Mouse (Mus musculus) macrophage (primary cell): Measurements from ENCODE around the gene Pde1a. TPM values are rescaled to one million over a fixed set of nuclear protein-coding genes. Genes with fewer than 3 reads are reported as not detected.

Source experiments
- H3K27ac ChIP-seq: fragments of 350-480 bp; formaldehyde crosslinking; 2 replicates; pipeline ENCODE4 v1.9.0; 2021
- H3K36me3 ChIP-seq: fragments of 350-480 bp; formaldehyde crosslinking; 2 replicates; pipeline ENCODE4 v1.9.0; 2021; ENCODE audit errors: inconsistent target
- H3K4me3 ChIP-seq: fragments of 350-480 bp; formaldehyde crosslinking; 2 replicates; pipeline ENCODE4 v1.9.0; 2021; ENCODE audit errors: inconsistent target
- H3K79me2 ChIP-seq: fragments of 350-480 bp; formaldehyde crosslinking; 2 replicates; pipeline ENCODE4 v1.9.0; 2021; ENCODE audit errors: inconsistent target
- WGBS: methylation state at CpG from one replicate; pipeline ENCODE4 v1.1.7; 2026; ENCODE audit warnings: inconsistent platforms; ENCODE audit not compliant: missing documents; 5-methylcytosine and 5-hydroxymethylcytosine counted together
- polyA plus RNA-seq: library from polyadenylated mRNA; stranded (reverse); fragments of 250-400 nt; gene quantifications from 3 replicates; pipeline ENCODE4 v1.2.4, GENCODE M21; 2018; ENCODE audit warnings: inconsistent platforms

Gene Pde1a
- polyA plus RNA-seq, 1 experiment from 2014 or later, result not detected

- Histone ChIP-seq H3K36me3 (no peaks in the 10 kb centered on the region), H3K79me2 (no peaks in the 10 kb centered on the region), H3K4me3 (no peak overlapping the region), H3K27ac (no peak overlapping the region)
- WGBS, result 92% methylated on average over 4 of the region's 4 CpGs
These were observed 52.9 kb downstream of the Pde1a start for GRCm38 (mm10) chr2:80076323-80076722.

- no peak overlapping the region for H3K27ac ChIP-seq
- 91% methylated on average over 2 of the region's 2 CpGs for WGBS
- H3K79me2 ChIP-seq, result no peaks in the 10 kb centered on the region
- H3K4me3 ChIP-seq, result no peak overlapping the region
- no peaks in the 10 kb centered on the region for H3K36me3 ChIP-seq
These were observed 54.7 kb downstream of the Pde1a start for GRCm38 (mm10) chr2:80074531-80074930.

GRCm38 (mm10) chr2:80074046-80074445 is 55.2 kb downstream of the Pde1a start:
- Histone ChIP-seq H3K79me2 (no peaks in the 10 kb centered on the region), H3K27ac (no peak overlapping the region), H3K36me3 (no peaks in the 10 kb centered on the region), H3K4me3 (no peak overlapping the region)
- 74% methylated on average over 5 of the region's 5 CpGs for WGBS

GRCm38 (mm10) chr2:80073426-80073825 is 55.8 kb downstream of the Pde1a start:
- Histone ChIP-seq H3K27ac (no peak overlapping the region), H3K79me2 (no peaks in the 10 kb centered on the region), H3K4me3 (no peak overlapping the region), H3K36me3 (no peaks in the 10 kb centered on the region)
- 85% methylated on average over 2 of the region's 2 CpGs for WGBS

GRCm38 (mm10) chr2:80069745-80070144 is 59.5 kb downstream of the Pde1a start:
- no peaks in the 10 kb centered on the region for H3K79me2 ChIP-seq
- 96% methylated on average over 3 of the region's 3 CpGs for whole genome bisulfite sequencing
- H3K4me3 ChIP-seq, result no peak overlapping the region
- no peaks in the 10 kb centered on the region for H3K36me3 ChIP-seq
- H3K27ac ChIP-seq, result no peak overlapping the region

- H3K27ac ChIP-seq, result no peak overlapping the region
- no peaks in the 10 kb centered on the region for H3K36me3 ChIP-seq
- H3K79me2 ChIP-seq, result no peaks in the 10 kb centered on the region
- 85% methylated on average over 4 of the region's 4 CpGs for WGBS
- H3K4me3 ChIP-seq, result no peak overlapping the region
These were observed 62.8 kb downstream of the Pde1a start for GRCm38 (mm10) chr2:80066449-80066848.

GRCm38 (mm10) chr2:80056062-80056461 is 73.2 kb downstream of the Pde1a start:
- no peak overlapping the region for H3K4me3 ChIP-seq
- H3K36me3 ChIP-seq, result no peaks in the 10 kb centered on the region
- no peak overlapping the region for H3K27ac ChIP-seq
- no peaks in the 10 kb centered on the region for H3K79me2 ChIP-seq

- H3K4me3 ChIP-seq, result no peak overlapping the region
- no peak overlapping the region for H3K27ac ChIP-seq
- no peaks in the 10 kb centered on the region for H3K79me2 ChIP-seq
- 89% methylated on average over 3 of the region's 3 CpGs for WGBS
- no peaks in the 10 kb centered on the region for H3K36me3 ChIP-seq
These were observed 75.2 kb downstream of the Pde1a start for GRCm38 (mm10) chr2:80054042-80054441.

- H3K79me2 ChIP-seq, result no peaks in the 10 kb centered on the region
- H3K27ac ChIP-seq, result no peak overlapping the region
- no peak overlapping the region for H3K4me3 ChIP-seq
- no peaks in the 10 kb centered on the region for H3K36me3 ChIP-seq
- WGBS, result 94% methylated on average over 4 of the region's 4 CpGs
These were observed 82.3 kb downstream of the Pde1a start for GRCm38 (mm10) chr2:80046751-80047513.

- WGBS, result 59% methylated on average over 10 of the region's 10 CpGs
- H3K36me3 ChIP-seq, result no peaks in the 10 kb centered on the region
- H3K79me2 ChIP-seq, result no peaks in the 10 kb centered on the region
- H3K27ac ChIP-seq, result no peak overlapping the region
- no peak overlapping the region for H3K4me3 ChIP-seq
These were observed 90.4 kb downstream of the Pde1a start for GRCm38 (mm10) chr2:80038642-80039445.

GRCm38 (mm10) chr2:80037971-80038370 is 91.3 kb downstream of the Pde1a start:
- WGBS, result 88% methylated on average over 5 of the region's 5 CpGs
- H3K27ac ChIP-seq, result no peak overlapping the region
- no peak overlapping the region for H3K4me3 ChIP-seq
- no peaks in the 10 kb centered on the region for H3K79me2 ChIP-seq
- H3K36me3 ChIP-seq, result no peaks in the 10 kb centered on the region

GRCm38 (mm10) chr2:80029051-80029450 is 100.2 kb downstream of the Pde1a start:
- Histone ChIP-seq H3K36me3 (no peaks in the 10 kb centered on the region), H3K79me2 (no peaks in the 10 kb centered on the region), H3K4me3 (no peak overlapping the region), H3K27ac (no peak overlapping the region)
- WGBS, result 69% methylated on average over 2 of the region's 2 CpGs

- Histone ChIP-seq H3K4me3 (no peak overlapping the region), H3K27ac (no peak overlapping the region), H3K79me2 (no peaks in the 10 kb centered on the region), H3K36me3 (no peaks in the 10 kb centered on the region)
- 88% methylated on average over 1 of the region's 1 CpGs for WGBS
These were observed 103.2 kb downstream of the Pde1a start for GRCm38 (mm10) chr2:80026053-80026452.

- Histone ChIP-seq H3K79me2 (no peaks in the 10 kb centered on the region), H3K36me3 (no peaks in the 10 kb centered on the region), H3K27ac (no peak overlapping the region), H3K4me3 (no peak overlapping the region)
- WGBS, result 0% methylated on average over 1 of the region's 1 CpGs
These were observed 103.7 kb downstream of the Pde1a start for GRCm38 (mm10) chr2:80025597-80025996.

- WGBS, result 8% methylated on average over 1 of the region's 1 CpGs
- Histone ChIP-seq H3K4me3 (no peak overlapping the region), H3K36me3 (no peaks in the 10 kb centered on the region), H3K79me2 (no peaks in the 10 kb centered on the region), H3K27ac (no peak overlapping the region)
These were observed 104.2 kb downstream of the Pde1a start for GRCm38 (mm10) chr2:80025038-80025437.
